Mouse (Mus musculus) embryonic fibroblast, embryonic 13.5 days (primary cell): ENCODE data around the gene Gm5640. TPM values are rescaled to one million over a fixed set of nuclear protein-coding genes. Genes with fewer than 3 reads are reported as not detected.
"Not testable (repeated sequence)": the region's sequence is repeated elsewhere in the genome, so short reads cannot be mapped to it uniquely, and the experiment has no call there.

ENCODE experiments used
- H3K27ac ChIP-seq: 2 replicates; pipeline ENCODE4 v1.5.1; 2012; ENCODE audit warnings: low read length, control low read depth, inconsistent platforms; ENCODE audit not compliant: insufficient read depth
- H3K4me1 ChIP-seq: 2 replicates; pipeline ENCODE4 v1.6.1; 2011; ENCODE audit warnings: low read length; ENCODE audit not compliant: control insufficient read depth, insufficient read depth
- H3K4me3 ChIP-seq: 2 replicates; pipeline ENCODE4 v1.5.1; 2011; ENCODE audit warnings: mild to moderate bottlenecking, control low read depth, low read length; ENCODE audit not compliant: insufficient read depth
- CTCF ChIP-seq: IDR thresholded peaks from 2 replicates; pipeline ENCODE4 v1.5.1; 2011; ENCODE audit warnings: mild to moderate bottlenecking, control low read depth, low read length, moderate library complexity, borderline replicate concordance; ENCODE audit not compliant: insufficient read depth
- POLR2A ChIP-seq: IDR thresholded peaks from 2 replicates; pipeline ENCODE4 v1.6.1; 2011; ENCODE audit warnings: low read depth, mild to moderate bottlenecking, control low read depth, low read length, moderate library complexity
- polyA plus RNA-seq: library from polyadenylated mRNA; stranded (reverse); fragments of >200 nt; gene quantifications from 2 replicates; pipeline ENCODE4 v1.2.4, GENCODE M21; 2011; ENCODE audit warnings: low read depth; ENCODE audit not compliant: missing spikeins, insufficient read length

Gene Gm5640
- not detected in 2 replicates for polyA plus RNA-seq

DNA sequence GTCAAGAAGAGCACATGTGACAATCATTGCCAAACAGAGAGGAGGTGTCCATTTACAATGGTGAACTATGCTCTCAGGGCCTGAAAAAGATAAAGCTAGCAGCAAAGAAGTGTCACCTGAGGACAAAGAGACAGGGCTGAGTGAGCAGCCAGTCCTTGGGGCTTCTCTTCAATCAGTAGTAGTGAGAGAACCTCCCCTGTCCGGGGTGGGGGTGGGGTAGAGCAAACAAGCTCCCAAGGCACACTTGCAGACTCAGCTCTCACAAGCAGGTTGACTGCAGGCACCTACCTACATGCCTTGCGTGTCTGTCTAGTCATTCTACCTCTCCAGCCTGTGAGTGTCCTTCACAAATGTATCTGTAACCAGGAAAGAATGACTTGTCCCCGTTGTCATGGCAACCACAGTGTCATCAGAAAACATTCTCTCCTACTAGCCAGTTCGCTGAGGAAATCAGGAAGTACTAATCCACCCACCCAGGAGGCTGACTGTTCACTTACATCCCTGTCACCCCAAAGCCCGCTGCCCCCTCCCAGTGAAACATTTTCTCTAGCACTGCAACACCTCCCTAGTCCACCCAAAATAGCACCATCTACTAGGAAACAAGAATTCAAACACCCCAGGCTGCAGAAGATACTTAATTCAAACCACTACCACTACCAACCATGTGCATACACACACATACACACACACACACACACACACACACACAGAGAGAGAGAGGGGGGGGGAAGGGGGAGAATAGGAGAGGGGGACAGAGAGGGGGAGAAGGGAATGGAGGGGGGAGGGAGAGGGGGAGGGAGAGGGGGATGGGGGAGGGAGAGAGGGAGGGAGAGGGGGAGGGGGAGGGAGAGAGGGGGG lies at the start of gene Gm5640:
TSS of gene Gm5640 (minus strand) at position 170 of the 858 bp plus-strand sequence.
- H3K27ac ChIP-seq, H3K4me1 ChIP-seq, H3K4me3 ChIP-seq: not testable (repeated sequence)

DNA sequence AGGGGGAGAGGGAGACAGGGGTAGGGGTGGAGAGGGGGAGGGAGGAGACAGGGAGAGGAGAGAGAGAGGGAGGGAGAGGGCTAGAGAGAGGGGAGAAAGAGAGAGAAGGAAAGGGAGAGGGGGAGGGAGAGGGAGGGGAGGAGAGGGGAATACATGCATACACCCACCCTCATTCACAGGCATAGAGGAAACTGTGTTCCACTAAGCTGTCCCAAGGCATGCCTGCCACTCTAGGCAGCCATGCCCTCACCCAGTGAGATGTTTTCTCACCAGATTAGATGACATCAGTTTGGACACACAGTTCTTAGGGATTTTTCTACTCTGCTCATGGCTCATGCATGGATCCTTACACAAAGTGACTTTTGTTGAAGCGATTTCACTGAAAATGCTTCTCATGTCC lies 958 bp upstream of the Gm5640 start:
- H3K27ac ChIP-seq, H3K4me3 ChIP-seq, H3K4me1 ChIP-seq: not testable (repeated sequence)

DNA sequence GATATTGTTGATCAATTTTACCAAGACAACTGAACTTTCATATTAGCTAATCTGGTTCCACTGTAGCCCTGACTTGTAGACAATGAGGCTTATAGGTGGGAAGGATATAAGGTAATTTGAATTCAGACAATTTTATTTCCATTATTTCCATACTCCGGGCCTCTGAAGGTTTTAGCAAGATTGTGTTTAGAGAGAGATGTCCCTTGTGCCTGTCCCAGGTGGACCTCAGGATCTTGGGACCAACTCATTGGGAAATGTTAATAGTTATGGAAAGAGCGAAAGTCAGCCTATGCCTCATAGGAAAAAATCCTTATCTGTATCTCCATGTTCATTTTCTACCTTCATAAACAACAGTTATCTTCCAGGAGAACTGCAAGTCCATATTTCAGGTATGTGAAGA lies 53.1 kb downstream of the Gm5640 start, which contains the start of gene Olfr1325:
TSS of gene Olfr1325 (plus strand) at position 301 of the 400 bp plus-strand sequence.
- Histone ChIP-seq H3K27ac (no peak within 1 kb of the TSS), H3K4me3 (no peak within 1 kb of the TSS), H3K4me1 (no peaks in the 10 kb centered on the region)
- no peak for TF ChIP-seq CTCF
- TF ChIP-seq POLR2A, result no peak

Other genes with a start within 250 kb of the Gm5640 start
- gene G6pdx, start 216.4 kb downstream of the Gm5640 start, polyA plus RNA-seq, result 58.1 and 65.0 TPM in 2 replicates
- not detected in 2 replicates for gene Gm6880, start 164.2 kb downstream of the Gm5640 start, polyA plus RNA-seq
- not detected in 2 replicates for gene Olfr1326-ps1, start 70.7 kb downstream of the Gm5640 start, polyA plus RNA-seq
- not detected in 2 replicates for gene Olfr1325, start 53.0 kb downstream of the Gm5640 start, polyA plus RNA-seq
- gene Gm6890, start 95.3 kb upstream of the Gm5640 start, polyA plus RNA-seq, result not detected in 2 replicates
- not detected in 2 replicates for gene Gm5936, start 191.6 kb upstream of the Gm5640 start, polyA plus RNA-seq